Mouse (Mus musculus): ENCODE data around the gene Mfsd14a. TPM values are rescaled to one million over a fixed set of nuclear protein-coding genes. Genes with fewer than 3 reads are reported as not detected.

The Mfsd14a gene
- polyA plus RNA-seq, 1 experiment: 11.5 TPM

DNA sequence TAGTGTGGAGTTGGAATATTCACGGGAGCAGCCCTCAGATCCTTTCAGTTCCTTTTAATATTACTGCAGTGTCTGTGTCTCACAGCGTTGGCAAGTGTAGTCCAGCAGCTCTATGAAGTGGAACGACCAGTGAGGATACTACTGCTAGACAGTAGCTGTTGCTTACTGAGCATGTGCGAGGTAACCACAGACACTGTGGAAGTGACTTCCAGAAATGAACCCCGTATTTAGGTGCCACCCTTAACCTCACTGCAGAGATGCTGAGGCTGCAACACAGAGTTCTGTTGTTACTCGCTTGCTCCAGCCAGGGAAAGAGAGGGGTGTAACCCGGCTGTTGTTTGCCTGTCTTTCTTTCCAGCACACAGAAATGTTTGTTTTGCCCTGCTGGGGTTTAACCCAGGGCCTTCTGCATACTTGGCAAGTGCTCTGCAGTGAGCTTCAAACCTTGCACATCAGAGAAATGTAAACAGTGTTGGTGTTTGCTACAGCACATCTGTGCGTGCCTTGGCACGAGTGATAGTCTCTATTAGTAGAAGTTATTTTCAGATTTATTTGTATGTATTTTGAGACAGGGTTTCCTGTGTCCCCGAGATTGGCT, 48.1 kb downstream of the Mfsd14a start, which contains the start of gene Trmt13:
Gene Trmt13, minus strand, starts transcription at position 293 of the 598 bp plus-strand sequence.
- no peaks in the 10 kb centered on the region for H3K27me3 ChIP-seq (ENCODE audit: control insufficient read depth, insufficient read depth, insufficient read length)
- no peaks in the 10 kb centered on the region for H3K36me3 ChIP-seq (ENCODE audit: control insufficient read depth, insufficient read depth)
- H3K4me2 ChIP-seq (ENCODE audit: low read depth): no peak within 1 kb of the TSS
- H3K79me2 ChIP-seq (ENCODE audit: control insufficient read depth, insufficient read depth): no peaks in the 10 kb centered on the region
- no peak within 1 kb of the TSS for H3K4me3 ChIP-seq
- H3ac ChIP-seq (ENCODE audit: control insufficient read depth, insufficient read length): no peak within 1 kb of the TSS
- no peak for TF ChIP-seq MYOD1 (IDR thresholded peaks at IDR 0.05; ENCODE audit: control insufficient read depth in 1 of 3, insufficient read length in 2 of 3, low read depth in 2 of 3)
- TF ChIP-seq MYOG (IDR thresholded peaks at IDR 0.05; ENCODE audit: control insufficient read depth in 1 of 3, insufficient read depth in 1 of 3, insufficient read length in 2 of 3, low read depth in 2 of 3): no peak
- no peak for TF ChIP-seq POLR2A (IDR thresholded peaks at IDR 0.05; ENCODE audit: insufficient read length, low read depth)

DNA sequence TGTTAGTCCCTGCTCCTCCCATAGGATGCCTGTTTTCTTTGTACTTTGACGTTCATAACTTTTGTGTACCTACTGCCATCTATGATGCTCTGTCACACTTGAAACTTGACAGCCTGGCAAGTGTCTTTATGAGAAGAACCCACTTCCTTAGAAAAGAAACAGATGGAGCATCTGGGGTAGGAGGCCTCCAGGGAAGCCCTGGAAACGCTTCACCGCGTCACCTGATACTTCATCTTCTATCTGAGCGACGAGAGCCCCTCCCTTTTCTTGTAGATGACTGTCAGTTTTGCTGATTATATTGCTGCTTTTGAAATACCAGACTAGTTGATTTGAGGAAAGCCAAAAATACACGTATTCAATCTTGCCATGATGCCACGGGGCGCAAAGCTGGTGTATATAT, 57.9 kb downstream of the Mfsd14a start:
- no peak for TF ChIP-seq SRF (IDR thresholded peaks at IDR 0.05; ENCODE audit: control insufficient read depth, insufficient read length, low read depth)
- TF ChIP-seq USF1 (IDR thresholded peaks at IDR 0.05; ENCODE audit: low read depth): no peak
- no peak for TF ChIP-seq REST (IDR thresholded peaks at IDR 0.05; ENCODE audit: insufficient read depth, insufficient read length)
- TF ChIP-seq TCF12 (IDR thresholded peaks at IDR 0.05; ENCODE audit: insufficient read depth, poor library complexity, severe bottlenecking): no peak
- no peak for TF ChIP-seq CEBPB (IDR thresholded peaks at IDR 0.05; ENCODE audit: insufficient read depth, poor library complexity, severe bottlenecking)
- TF ChIP-seq E2F4 (IDR thresholded peaks at IDR 0.05; ENCODE audit: insufficient read depth): no peak
- TF ChIP-seq POLR2AphosphoS2 (IDR thresholded peaks at IDR 0.05; ENCODE audit: insufficient read length, low read depth): no peak
- no peak for TF ChIP-seq TCF3 (IDR thresholded peaks at IDR 0.05; ENCODE audit: insufficient read length, low read depth)
- no peak for TF ChIP-seq MAX (IDR thresholded peaks at IDR 0.05; ENCODE audit: low read depth)
- Histone ChIP-seq H3K36me3 (ENCODE audit: control insufficient read depth, insufficient read depth) (peaks cover 5% of the 10 kb centered on the region), H3K4me2 (ENCODE audit: low read depth) (no peak overlapping the region), H3ac (ENCODE audit: control insufficient read depth, insufficient read length) (no peak overlapping the region), H3K27me3 (ENCODE audit: control insufficient read depth, insufficient read depth, insufficient read length) (no peaks in the 10 kb centered on the region), H3K79me2 (ENCODE audit: control insufficient read depth, insufficient read depth) (no peaks in the 10 kb centered on the region), H3K4me3 (no peak overlapping the region)

GRCm38 (mm10) chr3:116601781-116602180, 60.7 kb downstream of the Mfsd14a start:
- no peak for TF ChIP-seq MYOD1 (IDR thresholded peaks at IDR 0.05; ENCODE audit: control insufficient read depth in 1 of 3, insufficient read length in 2 of 3, low read depth in 2 of 3)
- no peak for TF ChIP-seq USF1 (IDR thresholded peaks at IDR 0.05; ENCODE audit: low read depth)
- no peak for TF ChIP-seq POLR2AphosphoS2 (IDR thresholded peaks at IDR 0.05; ENCODE audit: insufficient read length, low read depth)
- no peak for TF ChIP-seq REST (IDR thresholded peaks at IDR 0.05; ENCODE audit: insufficient read depth, insufficient read length)
- no peak for TF ChIP-seq CEBPB (IDR thresholded peaks at IDR 0.05; ENCODE audit: insufficient read depth, poor library complexity, severe bottlenecking)
- TF ChIP-seq E2F4 (IDR thresholded peaks at IDR 0.05; ENCODE audit: insufficient read depth): no peak
- no peak for TF ChIP-seq MAX (IDR thresholded peaks at IDR 0.05; ENCODE audit: low read depth)
- no peak for TF ChIP-seq TCF12 (IDR thresholded peaks at IDR 0.05; ENCODE audit: insufficient read depth, poor library complexity, severe bottlenecking)
- no peak for TF ChIP-seq SRF (IDR thresholded peaks at IDR 0.05; ENCODE audit: control insufficient read depth, insufficient read length, low read depth)
- TF ChIP-seq MYOG (IDR thresholded peaks at IDR 0.05; ENCODE audit: control insufficient read depth in 1 of 3, insufficient read depth in 1 of 3, insufficient read length in 2 of 3, low read depth in 2 of 3): no peak
- no peak for TF ChIP-seq TCF3 (IDR thresholded peaks at IDR 0.05; ENCODE audit: insufficient read length, low read depth)
- no peak for TF ChIP-seq POLR2A (IDR thresholded peaks at IDR 0.05; ENCODE audit: insufficient read length, low read depth)
- Histone ChIP-seq H3K4me2 (ENCODE audit: low read depth) (no peak overlapping the region), H3K79me2 (ENCODE audit: control insufficient read depth, insufficient read depth) (peaks cover 9% of the 10 kb centered on the region)

DNA sequence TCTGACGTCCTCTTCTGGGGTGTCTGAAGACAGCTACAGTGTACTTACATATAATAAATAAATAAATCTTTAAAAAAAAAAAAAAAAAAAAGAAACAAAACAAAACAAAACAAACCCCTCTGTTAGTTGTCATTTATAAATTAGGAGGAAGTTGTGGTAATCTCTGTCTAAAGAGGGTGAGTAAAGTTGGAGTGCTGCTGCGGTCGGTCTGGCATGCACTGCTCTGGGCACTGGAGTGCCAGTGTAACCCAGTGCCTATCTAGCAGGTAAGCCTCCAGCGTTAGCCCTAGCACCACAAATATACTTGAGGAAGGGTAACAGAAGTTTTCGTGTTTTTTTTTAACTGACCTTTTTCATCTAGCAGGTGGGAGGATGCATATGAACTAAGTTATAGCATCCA, 61.5 kb downstream of the Mfsd14a start:
- TF ChIP-seq SRF (IDR thresholded peaks at IDR 0.05; ENCODE audit: control insufficient read depth, insufficient read length, low read depth) (no peak), CEBPB (IDR thresholded peaks at IDR 0.05; ENCODE audit: insufficient read depth, poor library complexity, severe bottlenecking) (no peak), TCF3 (IDR thresholded peaks at IDR 0.05; ENCODE audit: insufficient read length, low read depth) (no peak), MYOD1 (IDR thresholded peaks at IDR 0.05; ENCODE audit: control insufficient read depth in 1 of 3, insufficient read length in 2 of 3, low read depth in 2 of 3) (no peak), TCF12 (IDR thresholded peaks at IDR 0.05; ENCODE audit: insufficient read depth, poor library complexity, severe bottlenecking) (no peak), POLR2AphosphoS2 (IDR thresholded peaks at IDR 0.05; ENCODE audit: insufficient read length, low read depth) (no peak), REST (IDR thresholded peaks at IDR 0.05; ENCODE audit: insufficient read depth, insufficient read length) (no peak), E2F4 (IDR thresholded peaks at IDR 0.05; ENCODE audit: insufficient read depth) (no peak), USF1 (IDR thresholded peaks at IDR 0.05; ENCODE audit: low read depth) (no peak), MAX (IDR thresholded peaks at IDR 0.05; ENCODE audit: low read depth) (no peak), MYOG (IDR thresholded peaks at IDR 0.05; ENCODE audit: control insufficient read depth in 1 of 3, insufficient read depth in 1 of 3, insufficient read length in 2 of 3, low read depth in 2 of 3) (no peak), POLR2A (IDR thresholded peaks at IDR 0.05; ENCODE audit: insufficient read length, low read depth) (no peak)
- Histone ChIP-seq H3K4me3 (no peak overlapping the region), H3K36me3 (ENCODE audit: control insufficient read depth, insufficient read depth) (no peaks in the 10 kb centered on the region), H3K27me3 (ENCODE audit: control insufficient read depth, insufficient read depth, insufficient read length) (no peaks in the 10 kb centered on the region), H3K4me2 (ENCODE audit: low read depth) (no peak overlapping the region), H3ac (ENCODE audit: control insufficient read depth, insufficient read length) (no peak overlapping the region), H3K79me2 (ENCODE audit: control insufficient read depth, insufficient read depth) (peaks cover 15% of the 10 kb centered on the region)

More at GRCm38 (mm10) chr3:116601781-116602180, 60.7 kb downstream of the Mfsd14a start:
- H3K36me3 ChIP-seq (ENCODE audit: control insufficient read depth, insufficient read depth): no peaks in the 10 kb centered on the region
- no peak overlapping the region for H3K4me3 ChIP-seq
- no peak overlapping the region for H3ac ChIP-seq (ENCODE audit: control insufficient read depth, insufficient read length)
- no peaks in the 10 kb centered on the region for H3K27me3 ChIP-seq (ENCODE audit: control insufficient read depth, insufficient read depth, insufficient read length)

GRCm38 (mm10) chr3:116599705-116600104, 62.8 kb downstream of the Mfsd14a start:
- Histone ChIP-seq H3K4me2 (ENCODE audit: low read depth) (no peak overlapping the region), H3K27me3 (ENCODE audit: control insufficient read depth, insufficient read depth, insufficient read length) (no peaks in the 10 kb centered on the region), H3K36me3 (ENCODE audit: control insufficient read depth, insufficient read depth) (no peaks in the 10 kb centered on the region), H3ac (ENCODE audit: control insufficient read depth, insufficient read length) (no peak overlapping the region), H3K79me2 (ENCODE audit: control insufficient read depth, insufficient read depth) (peaks cover 22% of the 10 kb centered on the region), H3K4me3 (no peak overlapping the region)
- TF ChIP-seq MYOD1 (IDR thresholded peaks at IDR 0.05; ENCODE audit: control insufficient read depth in 1 of 3, insufficient read length in 2 of 3, low read depth in 2 of 3) (no peak), SRF (IDR thresholded peaks at IDR 0.05; ENCODE audit: control insufficient read depth, insufficient read length, low read depth) (no peak), POLR2A (IDR thresholded peaks at IDR 0.05; ENCODE audit: insufficient read length, low read depth) (no peak)

All from myocyte (in vitro differentiated cells).